Mouse (Mus musculus) liver, embryonic 16.5 days (tissue): Measurements from ENCODE around the gene Epas1. TPM values are rescaled to one million over a fixed set of nuclear protein-coding genes. Genes with fewer than 3 reads are reported as not detected.

Experiments
- ATAC-seq: fragments of 200-750 bp; cut with Nextera tagmentation; 2 replicates; pipeline ENCODE4 v1.8.0; 2017; ENCODE audit warnings: low read depth, mild to moderate bottlenecking, moderate number of reproducible peaks, moderate library complexity
- H3K27ac ChIP-seq: fragments of 300-500 bp; sonication (generic); 2 replicates; pipeline ENCODE4 v1.5.1; 2014; ENCODE audit warnings: mild to moderate bottlenecking, low read length
- H3K27me3 ChIP-seq: fragments of 300-500 bp; sonication (generic); 2 replicates; pipeline ENCODE4 v1.6.1; 2014; ENCODE audit warnings: low read depth, low read length, mixed read lengths; ENCODE audit not compliant: control insufficient read depth, insufficient read depth
- H3K36me3 ChIP-seq: fragments of 300-500 bp; sonication (generic); 2 replicates; pipeline ENCODE4 v1.6.1; 2014; ENCODE audit warnings: mild to moderate bottlenecking; ENCODE audit not compliant: control insufficient read depth, insufficient read depth
- H3K4me1 ChIP-seq: fragments of 300-500 bp; sonication (generic); 2 replicates; pipeline ENCODE4 v1.6.1; 2014; ENCODE audit warnings: low read depth, low read length, mixed read lengths; ENCODE audit not compliant: control insufficient read depth
- H3K4me2 ChIP-seq: fragments of 300-500 bp; sonication (generic); 2 replicates; pipeline ENCODE4 v1.6.1; 2014; ENCODE audit warnings: low read depth, low read length, mixed read lengths
- H3K4me3 ChIP-seq: fragments of 300-500 bp; sonication (generic); 2 replicates; pipeline ENCODE4 v1.5.1; 2014; ENCODE audit warnings: low read depth, mild to moderate bottlenecking, low read length
- H3K9ac ChIP-seq: fragments of 300-500 bp; sonication (generic); 2 replicates; pipeline ENCODE4 v1.6.1; 2014; ENCODE audit warnings: low read depth, low read length
- H3K9me3 ChIP-seq: fragments of 300-500 bp; sonication (generic); replicated peaks from 2 replicates; pipeline ENCODE4 v1.6.1; 2016; ENCODE audit warnings: low read length; ENCODE audit not compliant: control insufficient read depth
- WGBS: fragments of 180-500 bp; shearing (Covaris S2); extraction: QIAGEN DNeasy Blood & Tissue Kit; methylation state at CpG from one replicate; pipeline ENCODE4 v1.1.7; 2014; ENCODE audit not compliant: insufficient replicate concordance; 5-methylcytosine and 5-hydroxymethylcytosine counted together
- polyA plus RNA-seq: library from polyadenylated mRNA; unstranded; fragments of >200 nt; fragmentation: Nextera tagmentation; extraction: Ambion mirVana; gene quantifications from 2 replicates; pipeline ENCODE4 v1.2.1, GENCODE M21; 2015

Gene Epas1
- polyA plus RNA-seq, 1 experiment from 2014 or later: 4.0 TPM

- WGBS: 58% methylated on average over 9 of the region's 9 CpGs
- H3K36me3 ChIP-seq: no peaks in the 10 kb centered on the region
These were observed 71.8 kb downstream of the Epas1 start for GRCm38 (mm10) chr17:86825163-86825902.

GRCm38 (mm10) chr17:86826376-86826775, 72.9 kb downstream of the Epas1 start:
- Histone ChIP-seq H3K4me2 (no peak overlapping the region), H3K27me3 (no peaks in the 10 kb centered on the region), H3K4me1 (no peaks in the 10 kb centered on the region), H3K9me3 (no peaks in the 10 kb centered on the region), H3K4me3 (no peak overlapping the region), H3K9ac (no peak overlapping the region), H3K36me3 (no peaks in the 10 kb centered on the region; the same call in 1 of the 2 replicates), H3K27ac (no peak overlapping the region)
- ATAC-seq: no peak
- 78% methylated on average over 17 of the region's 17 CpGs for WGBS

More at GRCm38 (mm10) chr17:86825163-86825902, 71.8 kb downstream of the Epas1 start:
- H3K4me2 ChIP-seq: no peak overlapping the region
- no peak overlapping the region for H3K27ac ChIP-seq
- no peaks in the 10 kb centered on the region for H3K4me1 ChIP-seq
- no peak overlapping the region for H3K4me3 ChIP-seq
- H3K27me3 ChIP-seq: no peaks in the 10 kb centered on the region
- H3K9me3 ChIP-seq: no peaks in the 10 kb centered on the region
- no peak overlapping the region for H3K9ac ChIP-seq
- no peak for ATAC-seq

- Histone ChIP-seq H3K4me3 (no peak overlapping the region), H3K36me3 (no peaks in the 10 kb centered on the region; the same call in 1 of the 2 replicates), H3K27ac (no peak overlapping the region), H3K4me1 (no peaks in the 10 kb centered on the region), H3K9ac (no peak overlapping the region), H3K27me3 (no peaks in the 10 kb centered on the region), H3K9me3 (no peaks in the 10 kb centered on the region), H3K4me2 (no peak overlapping the region)
- 75% methylated on average over 19 of the region's 19 CpGs for WGBS
- no peak for ATAC-seq
These were observed 74.1 kb downstream of the Epas1 start for GRCm38 (mm10) chr17:86827391-86828165.

GRCm38 (mm10) chr17:86828500-86828899, 75.0 kb downstream of the Epas1 start:
- H3K4me2 ChIP-seq: no peak overlapping the region
- WGBS: 76% methylated on average over 11 of the region's 11 CpGs
- no peaks in the 10 kb centered on the region; the same call in 1 of the 2 replicates for H3K36me3 ChIP-seq
- H3K27me3 ChIP-seq: no peaks in the 10 kb centered on the region
- H3K27ac ChIP-seq: no peak overlapping the region
- H3K9ac ChIP-seq: no peak overlapping the region
- H3K9me3 ChIP-seq: no peaks in the 10 kb centered on the region
- ATAC-seq: no peak
- no peak overlapping the region for H3K4me3 ChIP-seq
- H3K4me1 ChIP-seq: no peaks in the 10 kb centered on the region

GRCm38 (mm10) chr17:86829383-86830175, 76.1 kb downstream of the Epas1 start:
- no peak overlapping the region for H3K4me3 ChIP-seq
- 73% methylated on average over 13 of the region's 13 CpGs for WGBS
- H3K36me3 ChIP-seq: no peaks in the 10 kb centered on the region; the same call in 1 of the 2 replicates
- H3K4me2 ChIP-seq: no peak overlapping the region
- no peaks in the 10 kb centered on the region for H3K27me3 ChIP-seq
- no peak for ATAC-seq
- no peaks in the 10 kb centered on the region for H3K4me1 ChIP-seq
- no peaks in the 10 kb centered on the region for H3K9me3 ChIP-seq
- H3K9ac ChIP-seq: no peak overlapping the region
- no peak overlapping the region for H3K27ac ChIP-seq

GRCm38 (mm10) chr17:86830893-86831292, 77.4 kb downstream of the Epas1 start:
- WGBS: 68% methylated on average over 12 of the region's 12 CpGs
- Histone ChIP-seq H3K4me1 (no peaks in the 10 kb centered on the region), H3K4me2 (no peak overlapping the region), H3K27me3 (no peaks in the 10 kb centered on the region), H3K9ac (no peak overlapping the region), H3K27ac (no peak overlapping the region), H3K36me3 (no peaks in the 10 kb centered on the region; the same call in 1 of the 2 replicates), H3K9me3 (no peaks in the 10 kb centered on the region), H3K4me3 (no peak overlapping the region)
- no peak for ATAC-seq

- H3K9ac ChIP-seq: no peak overlapping the region
- no peaks in the 10 kb centered on the region for H3K9me3 ChIP-seq
- H3K4me2 ChIP-seq: no peak overlapping the region
- H3K36me3 ChIP-seq: no peaks in the 10 kb centered on the region; the same call in 1 of the 2 replicates
- no peak overlapping the region for H3K4me3 ChIP-seq
- no peak overlapping the region for H3K27ac ChIP-seq
- no peaks in the 10 kb centered on the region for H3K4me1 ChIP-seq
- H3K27me3 ChIP-seq: no peaks in the 10 kb centered on the region
- 60% methylated on average over 19 of the region's 19 CpGs for WGBS
- no peak for ATAC-seq
These were observed 79.2 kb downstream of the Epas1 start for GRCm38 (mm10) chr17:86832562-86833327.

- Histone ChIP-seq H3K4me2 (no peak overlapping the region), H3K4me1 (no peaks in the 10 kb centered on the region), H3K27me3 (no peaks in the 10 kb centered on the region), H3K4me3 (no peak overlapping the region), H3K9ac (no peak overlapping the region), H3K9me3 (no peaks in the 10 kb centered on the region), H3K36me3 (no peaks in the 10 kb centered on the region; the same call in 1 of the 2 replicates), H3K27ac (no peak overlapping the region)
- ATAC-seq: no peak
- WGBS: 75% methylated on average over 10 of the region's 10 CpGs
These were observed 80.4 kb downstream of the Epas1 start for GRCm38 (mm10) chr17:86833945-86834344.
